Mouse (Mus musculus) lung, embryonic 15.5 days (tissue): Measurements from ENCODE around the gene Pacs2. TPM values are rescaled to one million over a fixed set of nuclear protein-coding genes. Genes with fewer than 3 reads are reported as not detected.

Experiments used
- ATAC-seq: fragments of 200-750 bp; cut with Nextera tagmentation; 2 replicates; pipeline ENCODE4 v1.8.0; 2017; ENCODE audit warnings: moderate number of reproducible peaks, borderline replicate concordance; ENCODE audit not compliant: low FRiP score, low TSS enrichment; ENCODE audit errors: extremely low read depth
- H3K27ac ChIP-seq: fragments of 300-500 bp; sonication (generic); 2 replicates; pipeline ENCODE4 v1.5.1; 2015; ENCODE audit warnings: moderate library complexity, mild to moderate bottlenecking, inconsistent platforms
- H3K27me3 ChIP-seq: fragments of 300-500 bp; sonication (generic); 2 replicates; pipeline ENCODE4 v1.6.1; 2015; ENCODE audit warnings: inconsistent platforms
- H3K36me3 ChIP-seq: fragments of 300-500 bp; sonication (generic); 2 replicates; pipeline ENCODE4 v1.6.1; 2015; ENCODE audit warnings: inconsistent platforms
- H3K4me1 ChIP-seq: fragments of 300-500 bp; sonication (generic); 2 replicates; pipeline ENCODE4 v1.6.1; 2015; ENCODE audit warnings: inconsistent platforms
- H3K4me2 ChIP-seq: fragments of 300-500 bp; sonication (generic); 2 replicates; pipeline ENCODE4 v1.6.1; 2015; ENCODE audit warnings: inconsistent platforms, mild to moderate bottlenecking, moderate library complexity
- H3K4me3 ChIP-seq: fragments of 300-500 bp; sonication (generic); 2 replicates; pipeline ENCODE4 v1.5.1; 2015; ENCODE audit warnings: mild to moderate bottlenecking, inconsistent platforms
- H3K9ac ChIP-seq: fragments of 300-500 bp; sonication (generic); 2 replicates; pipeline ENCODE4 v1.6.1; 2015; ENCODE audit warnings: inconsistent platforms
- H3K9me3 ChIP-seq: fragments of 300-500 bp; sonication (generic); 2 replicates; pipeline ENCODE4 v1.6.1; 2016; ENCODE audit warnings: inconsistent platforms
- WGBS: fragments of 180-500 bp; shearing (Covaris S2); methylation state at CpG from one replicate; pipeline ENCODE4 v1.1.7; 2015; 5-methylcytosine and 5-hydroxymethylcytosine counted together
- polyA plus RNA-seq: library from polyadenylated mRNA; unstranded; fragments of >200 nt; fragmentation: Nextera tagmentation; extraction: Ambion mirVana; gene quantifications from 2 replicates; pipeline ENCODE4 v1.2.1, GENCODE M21; 2015

Gene Pacs2
- polyA plus RNA-seq, 1 experiment from 2014 or later, result 13.2 TPM

DNA sequence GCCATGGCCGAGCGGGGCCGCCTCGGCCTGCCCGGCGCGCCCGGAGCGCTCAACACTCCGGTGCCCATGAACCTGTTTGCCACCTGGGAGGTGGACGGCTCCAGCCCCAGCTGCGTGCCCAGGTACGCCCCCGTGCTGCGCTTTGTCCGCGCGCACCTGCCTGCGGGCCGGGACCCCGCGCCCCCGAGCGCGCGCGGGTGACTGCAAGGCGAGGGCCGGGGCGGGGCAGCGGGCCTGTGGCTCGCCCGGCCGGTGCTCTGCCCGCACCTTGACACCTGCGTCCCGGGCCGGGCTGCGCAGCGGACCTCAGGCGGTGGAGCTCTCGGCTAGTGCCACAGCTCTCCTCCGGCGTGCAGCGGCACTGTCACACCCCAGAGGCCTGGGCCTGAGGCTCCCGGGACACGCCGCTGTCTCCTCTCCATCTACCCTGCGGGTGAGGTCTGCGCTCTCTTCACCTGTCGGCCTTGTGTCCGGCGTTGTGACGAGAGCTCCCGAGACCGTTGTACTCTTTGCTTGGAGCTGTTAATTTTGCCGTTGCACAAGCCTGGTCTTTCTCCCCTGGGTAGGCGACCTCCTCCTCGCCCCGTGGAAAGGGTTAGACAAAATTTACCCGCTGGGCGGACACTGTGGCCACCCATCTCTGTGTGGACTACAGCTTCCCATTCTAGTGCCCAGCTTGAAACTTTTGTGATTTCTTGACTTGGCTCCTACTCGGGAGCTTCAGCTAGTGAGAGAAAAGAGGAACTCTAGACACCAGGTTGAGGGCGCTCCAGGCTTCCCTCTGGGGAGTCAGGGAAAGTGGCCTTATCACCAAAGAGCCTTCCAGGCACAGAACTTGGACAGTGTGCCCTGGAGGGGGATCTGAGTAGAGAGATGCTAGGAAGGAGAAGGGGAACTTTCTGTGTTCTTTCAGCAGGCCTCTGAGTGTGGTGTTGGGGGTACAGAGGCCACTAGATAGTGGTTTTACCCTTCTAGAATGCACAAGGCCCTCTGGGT lies 551 bp downstream of the Pacs2 start:
- no peaks in the 10 kb centered on the region for H3K27me3 ChIP-seq
- H3K4me1 ChIP-seq, result peaks cover 24% of the 10 kb centered on the region
- H3K27ac ChIP-seq, result peak overlapping the region; percentile 78
- H3K4me3 ChIP-seq, result peak overlapping the region; percentile 92
- H3K36me3 ChIP-seq, result 0 out of 2 replicates have a peak, but pooled peaks cover 5% of the 10 kb centered on the region
- H3K4me2 ChIP-seq, result peak overlapping the region; percentile 89
- H3K9me3 ChIP-seq, result no peaks in the 10 kb centered on the region
- WGBS, result 1% methylated on average over 53 of the region's 64 CpGs
- ATAC-seq, result peak; percentile 46
- H3K9ac ChIP-seq, result peak overlapping the region; percentile 88

DNA sequence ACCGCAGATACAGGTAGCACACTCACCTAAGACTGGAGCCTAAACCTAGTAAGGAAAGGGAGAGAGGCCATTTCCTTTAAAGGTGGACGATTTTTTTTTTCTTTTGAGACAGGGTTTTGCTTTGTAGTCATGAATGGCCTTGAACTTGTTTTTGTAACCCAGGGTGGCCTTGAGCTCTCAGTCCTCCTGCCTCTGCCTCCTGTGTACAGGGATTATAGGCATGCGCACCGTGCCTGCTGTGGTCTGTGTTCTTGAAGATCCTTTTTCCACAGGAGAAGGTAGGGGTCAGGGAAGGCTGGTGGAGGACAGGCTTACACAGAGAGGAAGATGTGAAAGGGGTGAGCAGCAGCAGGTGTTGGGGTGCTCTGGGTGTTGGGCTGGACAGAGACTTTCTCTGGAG lies 1.6 kb downstream of the Pacs2 start:
- no peaks in the 10 kb centered on the region for H3K27me3 ChIP-seq
- no peak for ATAC-seq
- 0 out of 2 replicates have a peak, but pooled peaks cover 5% of the 10 kb centered on the region for H3K36me3 ChIP-seq
- H3K9me3 ChIP-seq, result no peaks in the 10 kb centered on the region
- H3K4me1 ChIP-seq, result peaks cover 24% of the 10 kb centered on the region
- peak overlapping the region; percentile 89; the same call in 1 of the 2 replicates for H3K4me2 ChIP-seq
- H3K9ac ChIP-seq, result peak overlapping the region; percentile 88; the same call in 1 of the 2 replicates
- 63% methylated on average over 4 of the region's 4 CpGs for WGBS
- no peak overlapping the region for H3K27ac ChIP-seq
- no peak overlapping the region for H3K4me3 ChIP-seq

DNA sequence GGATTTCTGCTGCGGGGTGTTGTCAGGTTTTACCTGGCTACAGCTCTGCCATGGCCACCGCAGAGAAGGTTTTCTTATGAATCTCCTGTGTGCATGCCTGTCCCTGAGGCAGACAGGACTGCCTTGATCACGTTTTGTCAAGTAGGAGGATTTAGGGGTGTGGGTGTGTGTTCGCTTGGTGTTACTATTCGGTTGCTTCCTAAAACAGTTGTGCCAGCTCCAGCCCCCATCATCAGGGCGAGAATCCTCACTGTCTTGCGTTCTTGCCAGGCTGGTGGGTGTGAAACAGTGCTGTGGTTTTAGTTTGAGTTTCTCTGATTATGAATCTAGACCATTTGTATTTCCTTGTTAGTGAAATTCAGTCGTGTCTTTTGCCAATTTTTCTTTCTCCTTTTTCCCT lies 2.7 kb downstream of the Pacs2 start:
- no peak overlapping the region for H3K27ac ChIP-seq
- peaks cover 20% of the 10 kb centered on the region for H3K4me1 ChIP-seq
- H3K4me2 ChIP-seq, result no peak overlapping the region
- WGBS, result 68% methylated on average over 8 of the region's 8 CpGs
- H3K27me3 ChIP-seq, result no peaks in the 10 kb centered on the region
- H3K36me3 ChIP-seq, result 0 out of 2 replicates have a peak, but pooled peaks cover 5% of the 10 kb centered on the region
- H3K9ac ChIP-seq, result 0 out of 2 replicates have a peak overlapping the region, but pooled peaks have one; percentile 13
- H3K4me3 ChIP-seq, result no peak overlapping the region
- H3K9me3 ChIP-seq, result no peaks in the 10 kb centered on the region
- no peak for ATAC-seq

DNA sequence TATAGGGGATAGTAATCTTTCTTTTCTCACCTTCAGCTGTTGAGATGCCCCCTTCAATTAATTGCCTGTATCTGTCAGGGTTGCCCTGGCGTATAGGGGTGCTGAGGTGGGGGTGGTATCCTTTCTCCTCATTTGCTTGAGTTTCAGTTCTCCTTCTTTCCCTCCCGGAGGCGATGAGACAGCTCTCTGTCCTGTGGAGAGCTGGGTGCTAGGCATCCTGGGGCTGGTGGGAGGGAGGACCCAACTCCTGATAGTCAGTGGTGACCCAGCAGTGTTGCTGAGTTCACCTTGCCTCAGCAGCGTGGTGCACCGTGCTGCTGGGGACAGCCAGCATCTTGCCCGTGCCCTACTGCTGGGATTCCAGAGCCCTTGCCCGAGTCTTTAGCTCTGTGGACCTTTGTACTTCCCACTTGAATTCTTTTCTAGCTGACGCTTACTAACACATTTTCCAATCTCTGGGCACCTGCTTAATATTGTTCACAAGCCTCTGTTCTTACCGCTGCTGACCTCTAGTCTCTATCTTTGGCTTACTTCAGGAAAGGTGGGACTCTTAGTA lies 3.2 kb downstream of the Pacs2 start:
- H3K9ac ChIP-seq, result no peak overlapping the region
- WGBS, result 71% methylated on average over 9 of the region's 9 CpGs
- 0 out of 2 replicates have a peak, but pooled peaks cover 5% of the 10 kb centered on the region for H3K36me3 ChIP-seq

DNA sequence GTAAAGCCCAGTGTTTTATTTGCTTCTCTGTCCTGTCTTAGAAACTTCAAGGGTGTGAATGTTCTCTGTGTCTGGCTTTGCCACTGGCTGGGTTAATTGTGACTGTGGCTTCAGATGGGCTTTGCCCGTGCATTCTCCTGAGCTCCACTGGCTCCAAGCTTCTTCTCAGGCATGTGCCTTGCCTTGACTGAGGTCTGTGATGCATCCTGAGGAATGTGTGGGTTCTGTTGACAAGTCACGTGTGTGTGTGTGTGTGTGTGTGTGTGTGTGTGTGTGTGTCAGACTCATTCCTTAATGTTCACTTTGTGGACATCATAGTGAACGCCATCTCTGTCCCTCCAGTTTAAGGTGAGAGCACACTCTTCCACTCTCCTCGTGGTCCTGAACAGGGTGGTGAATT lies 4.5 kb downstream of the Pacs2 start:
- Histone ChIP-seq H3K27me3 (no peaks in the 10 kb centered on the region), H3K27ac (no peak overlapping the region), H3K4me2 (no peak overlapping the region), H3K4me3 (no peak overlapping the region), H3K9ac (no peak overlapping the region), H3K9me3 (no peaks in the 10 kb centered on the region), H3K4me1 (peaks cover 7% of the 10 kb centered on the region), H3K36me3 (0 out of 2 replicates have a peak, but pooled peaks cover 5% of the 10 kb centered on the region)
- ATAC-seq, result no peak
- whole genome bisulfite sequencing, result 82% methylated on average over 4 of the region's 4 CpGs

More for the DNA sequence above, 3.2 kb downstream of the Pacs2 start:
- no peak overlapping the region for H3K4me2 ChIP-seq
- no peak for ATAC-seq
- peaks cover 19% of the 10 kb centered on the region for H3K4me1 ChIP-seq
- no peaks in the 10 kb centered on the region for H3K9me3 ChIP-seq
- no peak overlapping the region for H3K4me3 ChIP-seq
- no peaks in the 10 kb centered on the region for H3K27me3 ChIP-seq
- H3K27ac ChIP-seq, result no peak overlapping the region

DNA sequence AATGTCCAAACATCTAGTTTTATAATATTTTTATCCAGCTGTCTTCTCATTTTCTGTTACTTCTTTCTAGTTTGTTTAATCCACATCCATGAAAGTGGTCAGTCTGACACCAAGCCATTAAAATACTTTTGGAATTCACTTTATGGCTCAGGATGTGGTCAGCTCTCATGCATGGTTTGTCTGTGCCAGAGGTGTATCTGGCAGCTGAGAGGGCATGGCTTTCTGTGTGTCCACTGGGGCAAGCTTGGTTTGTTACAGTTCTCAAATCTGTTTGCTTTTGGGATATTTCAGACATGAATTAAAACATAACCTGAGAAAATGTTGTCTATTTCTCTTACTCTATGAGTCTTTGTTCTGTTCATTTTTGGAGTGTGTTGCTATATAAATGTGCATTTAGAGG lies 7.2 kb downstream of the Pacs2 start:
- Histone ChIP-seq H3K4me1 (no peaks in the 10 kb centered on the region), H3K9ac (no peak overlapping the region), H3K36me3 (0 out of 2 replicates have a peak, but pooled peaks cover 5% of the 10 kb centered on the region), H3K9me3 (no peaks in the 10 kb centered on the region), H3K4me3 (no peak overlapping the region), H3K4me2 (no peak overlapping the region), H3K27me3 (no peaks in the 10 kb centered on the region), H3K27ac (no peak overlapping the region)
- ATAC-seq, result no peak

DNA sequence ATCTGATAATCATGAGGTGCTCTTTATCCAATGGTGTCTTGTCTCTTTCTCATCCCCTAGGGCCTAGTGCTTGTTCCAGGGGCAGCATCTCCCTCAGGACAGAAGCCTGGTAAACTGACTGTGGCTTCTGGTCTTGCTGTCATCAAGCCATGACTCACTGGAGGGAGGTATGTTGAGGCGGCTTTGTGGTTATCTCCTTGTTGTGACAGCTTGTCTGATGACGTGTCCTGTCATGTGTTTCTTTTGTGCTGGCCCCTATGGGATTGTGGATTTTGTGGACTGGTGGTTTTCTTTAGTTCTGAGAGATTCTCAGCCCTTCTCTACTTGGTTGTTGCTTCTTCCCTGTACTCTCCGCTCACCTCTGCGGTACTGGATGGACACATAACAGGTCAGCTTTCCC lies 8.8 kb downstream of the Pacs2 start:
- Histone ChIP-seq H3K9me3 (no peaks in the 10 kb centered on the region), H3K27ac (no peak overlapping the region), H3K9ac (no peak overlapping the region), H3K4me3 (no peak overlapping the region), H3K4me1 (no peaks in the 10 kb centered on the region), H3K27me3 (no peaks in the 10 kb centered on the region), H3K4me2 (no peak overlapping the region), H3K36me3 (0 out of 2 replicates have a peak, but pooled peaks cover 5% of the 10 kb centered on the region)
- ATAC-seq, result no peak
- 75% methylated on average over 4 of the region's 4 CpGs for WGBS

DNA sequence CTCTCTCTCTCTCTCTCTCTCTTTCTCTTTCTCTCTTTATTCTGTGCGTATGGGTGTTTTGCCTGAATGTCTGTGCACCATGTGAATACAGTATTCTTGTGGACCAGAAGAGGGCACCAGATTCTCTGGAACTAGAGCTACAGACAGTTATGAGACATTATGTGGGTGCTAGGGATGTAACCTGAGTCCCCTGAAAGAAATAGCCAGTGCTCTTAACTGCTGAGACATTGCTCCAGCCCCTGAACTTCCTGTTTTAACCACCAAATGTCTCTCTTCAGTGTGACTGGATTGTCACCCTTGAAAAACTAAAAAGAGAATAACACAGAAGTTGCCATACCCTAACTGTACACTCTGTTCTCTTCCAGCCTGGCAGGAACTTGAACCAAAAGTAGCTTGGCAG lies 12.2 kb downstream of the Pacs2 start:
- WGBS, result 100% methylated on average over 1 of the region's 1 CpGs
- H3K36me3 ChIP-seq, result no peaks in the 10 kb centered on the region

DNA sequence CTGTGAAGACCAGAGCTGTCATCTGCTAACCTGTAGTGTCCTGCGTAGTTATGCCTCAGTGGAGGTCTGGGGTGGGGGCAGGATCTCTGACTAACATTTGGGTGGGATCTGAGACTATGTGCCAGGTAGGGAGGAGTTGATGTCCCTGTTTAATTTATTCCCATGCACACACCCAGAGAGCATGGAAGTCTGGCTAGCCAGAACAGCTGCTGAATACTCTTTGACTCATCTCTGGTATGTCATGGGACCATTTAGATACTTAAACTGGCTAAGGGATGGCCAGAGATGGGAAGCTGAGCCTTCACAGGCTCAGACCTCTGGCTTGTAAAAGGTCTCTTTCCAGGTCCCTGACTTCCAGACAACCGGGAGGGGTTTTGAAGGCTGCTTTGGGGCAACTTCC lies 13.2 kb downstream of the Pacs2 start:
- Histone ChIP-seq H3K9me3 (no peaks in the 10 kb centered on the region), H3K4me3 (no peak overlapping the region), H3K9ac (no peak overlapping the region), H3K36me3 (no peaks in the 10 kb centered on the region), H3K4me1 (no peaks in the 10 kb centered on the region), H3K4me2 (no peak overlapping the region), H3K27ac (no peak overlapping the region), H3K27me3 (no peaks in the 10 kb centered on the region)
- no peak for ATAC-seq
- WGBS, result 81% methylated on average over 2 of the region's 2 CpGs

More for the DNA sequence above, 12.2 kb downstream of the Pacs2 start:
- H3K9ac ChIP-seq, result no peak overlapping the region
- no peaks in the 10 kb centered on the region for H3K4me1 ChIP-seq
- no peaks in the 10 kb centered on the region for H3K27me3 ChIP-seq
- no peak overlapping the region for H3K4me2 ChIP-seq
- no peak overlapping the region for H3K4me3 ChIP-seq
- H3K9me3 ChIP-seq, result no peaks in the 10 kb centered on the region
- no peak for ATAC-seq
- H3K27ac ChIP-seq, result no peak overlapping the region

DNA sequence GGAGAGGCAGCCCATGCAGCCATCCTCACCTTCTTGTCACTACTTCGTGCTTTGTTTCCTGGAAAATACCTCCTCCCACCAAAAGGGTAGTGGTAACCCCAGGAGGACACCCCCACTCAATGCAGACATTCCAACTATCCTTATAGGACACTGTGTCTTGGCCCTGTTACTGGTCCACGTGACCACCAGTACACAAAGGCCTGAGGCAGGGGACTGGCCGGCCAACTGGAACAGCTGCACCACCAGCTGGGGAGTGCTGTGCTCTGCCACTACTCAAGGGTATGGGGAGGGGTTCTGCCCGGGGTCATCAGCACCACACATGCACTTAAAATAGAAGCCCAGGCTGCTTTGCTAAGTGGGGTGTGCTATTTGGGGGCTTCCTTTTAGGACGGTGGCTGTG lies 13.8 kb downstream of the Pacs2 start:
- H3K27ac ChIP-seq, result no peak overlapping the region
- no peaks in the 10 kb centered on the region for H3K4me1 ChIP-seq
- 0 out of 2 replicates have a peak, but pooled peaks have one; percentile 16 for ATAC-seq

DNA sequence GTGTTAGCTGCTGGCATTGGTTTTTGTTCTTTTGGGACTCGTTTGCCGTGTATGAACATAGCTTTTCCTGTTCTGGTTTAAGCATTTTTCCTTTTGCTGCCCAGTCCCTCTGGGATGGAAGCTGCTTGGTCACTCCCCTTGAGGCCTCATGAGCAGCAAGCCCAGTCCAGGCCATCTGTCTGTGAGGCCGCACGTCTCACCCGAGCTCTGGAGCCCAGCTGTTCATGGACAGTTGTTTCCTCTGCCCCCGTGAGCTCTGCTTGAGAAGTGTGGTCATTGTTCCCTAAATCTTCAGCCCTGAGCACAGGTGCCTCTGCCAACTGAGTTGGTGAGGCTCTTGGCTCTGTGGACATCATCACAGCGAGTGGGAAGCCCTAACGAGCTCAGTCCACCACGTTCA lies 14.6 kb downstream of the Pacs2 start:
- Histone ChIP-seq H3K4me3 (no peak overlapping the region), H3K27me3 (no peaks in the 10 kb centered on the region), H3K4me1 (no peaks in the 10 kb centered on the region), H3K9me3 (no peaks in the 10 kb centered on the region), H3K27ac (no peak overlapping the region), H3K4me2 (no peak overlapping the region), H3K36me3 (no peaks in the 10 kb centered on the region), H3K9ac (no peak overlapping the region)
- 76% methylated on average over 9 of the region's 9 CpGs for WGBS
- no peak for ATAC-seq

More for the DNA sequence above, 13.8 kb downstream of the Pacs2 start:
- Histone ChIP-seq H3K9me3 (no peaks in the 10 kb centered on the region), H3K9ac (no peak overlapping the region), H3K4me3 (no peak overlapping the region), H3K36me3 (no peaks in the 10 kb centered on the region), H3K27me3 (no peaks in the 10 kb centered on the region), H3K4me2 (no peak overlapping the region)
- WGBS, result 73% methylated on average over 5 of the region's 5 CpGs

DNA sequence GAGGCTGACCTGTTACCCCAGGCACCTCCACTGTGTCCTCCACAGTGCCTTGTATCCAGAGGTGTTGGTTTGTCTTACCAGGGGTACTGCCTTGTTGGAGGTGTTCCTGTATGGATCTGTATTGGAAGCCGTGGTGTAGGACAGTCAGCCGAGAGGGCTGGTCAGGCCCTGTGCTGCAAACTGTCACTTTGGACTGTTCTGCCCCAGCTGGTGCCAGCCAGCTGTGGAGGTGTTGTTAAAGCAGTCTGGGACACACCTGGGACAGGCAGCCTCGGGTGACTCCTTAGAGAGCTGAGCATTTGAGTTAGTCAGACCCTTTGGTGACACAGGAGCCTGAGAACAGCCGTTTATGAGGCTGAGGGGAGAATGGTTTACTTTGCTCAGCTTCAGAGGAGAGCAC lies 15.7 kb downstream of the Pacs2 start:
- Histone ChIP-seq H3K36me3 (no peaks in the 10 kb centered on the region), H3K4me3 (no peak overlapping the region), H3K4me1 (no peaks in the 10 kb centered on the region), H3K27me3 (no peaks in the 10 kb centered on the region), H3K9me3 (no peaks in the 10 kb centered on the region), H3K9ac (no peak overlapping the region), H3K4me2 (no peak overlapping the region), H3K27ac (no peak overlapping the region)
- 40% methylated on average over 4 of the region's 4 CpGs for WGBS
- ATAC-seq, result no peak
